Mouse (Mus musculus): ENCODE results near the gene Rcan3. TPM values are rescaled to one million over a fixed set of nuclear protein-coding genes. Genes with fewer than 3 reads are reported as not detected.

Rcan3 gene
- polyA plus RNA-seq, 1 experiment from 2014 or later, result 14.9 TPM

GRCm38 (mm10) chr4:135434395-135434789, 739 bp upstream of the Rcan3 start:
- Histone ChIP-seq H3K4me3 (replicated peaks) (peak overlapping the region; percentile 79), H3K9ac (peak overlapping the region; percentile 63), H3K27me3 (replicated peaks) (no peaks in the 10 kb centered on the region), H3K27ac (peak overlapping the region; percentile 77), H3K4me2 (replicated peaks) (peak overlapping the region; percentile 95), H3K9me3 (no peaks in the 10 kb centered on the region), H3K36me3 (no peaks in the 10 kb centered on the region), H3K4me1 (replicated peaks) (peaks cover 15% of the 10 kb centered on the region)
- WGBS, result 13% methylated on average over 11 of the region's 11 CpGs
- peak; percentile 1; the same call in 1 of the 2 replicates for ATAC-seq

DNA sequence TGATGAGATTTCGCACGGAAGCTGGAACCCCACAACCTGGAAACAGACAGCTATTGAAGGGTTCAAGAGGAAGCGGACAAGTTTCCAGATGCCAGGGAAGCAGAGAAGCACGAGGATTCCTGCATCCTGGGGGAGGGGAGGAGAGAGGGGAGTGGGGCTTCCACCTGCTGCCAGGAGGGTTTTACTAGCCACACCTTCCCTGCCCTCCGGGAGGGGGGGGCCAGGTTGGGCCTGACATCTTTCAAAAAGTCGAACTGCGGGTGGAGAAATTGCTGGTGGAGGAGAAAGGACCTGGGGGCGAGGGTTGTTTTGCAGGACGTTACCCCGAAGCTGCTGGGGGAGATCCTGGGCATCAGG, 589 bp downstream of the Rcan3 start:
- no peaks in the 10 kb centered on the region for H3K36me3 ChIP-seq
- WGBS, result 9% methylated on average over 10 of the region's 10 CpGs
- H3K4me3 ChIP-seq (replicated peaks), result peak overlapping the region; percentile 79
- H3K27me3 ChIP-seq (replicated peaks), result no peaks in the 10 kb centered on the region
- peak overlapping the region; percentile 95 for H3K4me2 ChIP-seq (replicated peaks)
- peak overlapping the region; percentile 85 for H3K9ac ChIP-seq
- 0 out of 2 replicates have a peak, but pooled peaks have one; percentile 1 for ATAC-seq
- peak overlapping the region; percentile 57 for H3K27ac ChIP-seq
- H3K4me1 ChIP-seq (replicated peaks), result peaks cover 15% of the 10 kb centered on the region
- H3K9me3 ChIP-seq, result no peaks in the 10 kb centered on the region

DNA sequence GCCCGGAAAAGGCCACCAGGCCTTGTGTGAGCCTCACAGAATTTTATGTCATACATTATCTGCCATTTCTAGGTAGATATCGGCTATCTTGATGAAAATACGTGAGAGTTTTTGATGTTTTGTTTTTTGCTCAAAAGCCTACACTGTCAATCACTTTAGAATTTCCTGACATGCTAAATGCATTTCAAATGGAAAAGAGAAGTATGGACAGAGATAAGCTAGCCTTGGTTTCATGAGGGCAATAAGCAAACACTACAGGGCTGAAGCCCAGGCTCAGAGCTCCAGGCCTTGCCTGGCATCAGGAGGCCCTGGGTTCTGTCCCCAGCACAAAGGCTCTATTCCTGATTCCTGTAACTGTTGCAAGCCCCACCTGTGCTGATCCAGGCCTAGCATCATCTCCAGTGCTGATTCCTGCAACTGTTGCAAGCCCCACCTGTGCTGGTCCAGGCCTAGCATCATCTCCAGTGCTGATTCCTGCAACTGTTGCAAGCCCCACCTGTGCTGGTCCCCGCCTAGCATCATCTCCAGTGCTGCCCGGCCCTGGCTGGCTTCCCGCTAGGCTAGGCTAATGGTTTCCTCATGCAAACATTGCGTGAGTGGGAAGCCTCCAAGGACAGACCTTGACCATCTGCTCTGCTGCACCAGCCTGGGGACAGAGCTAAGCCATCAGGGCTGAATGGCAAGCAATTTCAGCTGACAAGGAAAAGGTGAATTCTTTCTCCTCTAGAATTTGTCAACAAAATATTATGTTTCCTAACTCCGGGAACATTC, 3.5 kb downstream of the Rcan3 start:
- no peaks in the 10 kb centered on the region for H3K27me3 ChIP-seq (replicated peaks)
- H3K4me2 ChIP-seq (replicated peaks), result no peak overlapping the region
- no peak overlapping the region for H3K27ac ChIP-seq
- 76% methylated on average over 8 of the region's 8 CpGs for WGBS
- no peak overlapping the region for H3K4me3 ChIP-seq (replicated peaks)
- ATAC-seq, result no peak
- peaks cover 15% of the 10 kb centered on the region for H3K4me1 ChIP-seq (replicated peaks)
- H3K9me3 ChIP-seq, result no peaks in the 10 kb centered on the region
- no peak overlapping the region for H3K9ac ChIP-seq
- no peaks in the 10 kb centered on the region for H3K36me3 ChIP-seq

DNA sequence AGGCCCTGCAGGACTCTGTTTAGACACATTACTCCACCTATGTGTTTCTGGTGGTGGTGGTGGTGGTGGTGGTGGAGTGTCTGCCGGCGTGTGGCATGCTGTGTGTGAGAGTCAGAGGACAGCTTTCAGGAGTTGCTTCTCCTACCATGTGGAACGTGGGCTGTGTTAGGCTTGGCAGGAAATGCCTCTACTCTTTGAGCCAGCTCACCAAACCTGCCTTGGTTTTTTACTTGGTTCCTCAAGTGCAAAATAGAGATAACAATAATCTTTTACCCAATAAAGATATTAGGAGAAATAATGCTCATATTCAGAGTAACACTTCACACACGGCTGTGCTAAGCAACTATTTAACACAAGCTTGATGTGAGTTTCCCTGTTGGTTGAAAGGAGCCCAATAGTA, 4.3 kb downstream of the Rcan3 start:
- H3K4me3 ChIP-seq (replicated peaks), result no peak overlapping the region
- no peaks in the 10 kb centered on the region for H3K27me3 ChIP-seq (replicated peaks)
- ATAC-seq, result no peak
- no peak overlapping the region for H3K9ac ChIP-seq
- peaks cover 11% of the 10 kb centered on the region for H3K4me1 ChIP-seq (replicated peaks)
- H3K27ac ChIP-seq, result no peak overlapping the region
- no peaks in the 10 kb centered on the region for H3K36me3 ChIP-seq
- H3K9me3 ChIP-seq, result no peaks in the 10 kb centered on the region
- H3K4me2 ChIP-seq (replicated peaks), result no peak overlapping the region
- WGBS, result 80% methylated on average over 4 of the region's 4 CpGs

GRCm38 (mm10) chr4:135426587-135426986, 7.1 kb downstream of the Rcan3 start:
- Histone ChIP-seq H3K4me2 (replicated peaks) (no peak overlapping the region), H3K36me3 (no peaks in the 10 kb centered on the region), H3K4me3 (replicated peaks) (no peak overlapping the region), H3K27ac (no peak overlapping the region), H3K27me3 (replicated peaks) (no peaks in the 10 kb centered on the region), H3K9me3 (no peaks in the 10 kb centered on the region), H3K9ac (no peak overlapping the region), H3K4me1 (replicated peaks) (no peaks in the 10 kb centered on the region)
- ATAC-seq, result no peak
- 94% methylated on average over 7 of the region's 7 CpGs for WGBS

GRCm38 (mm10) chr4:135425625-135426024, 8.0 kb downstream of the Rcan3 start:
- Histone ChIP-seq H3K27me3 (replicated peaks) (no peaks in the 10 kb centered on the region), H3K4me1 (replicated peaks) (no peaks in the 10 kb centered on the region), H3K4me3 (replicated peaks) (no peak overlapping the region), H3K9ac (no peak overlapping the region), H3K27ac (no peak overlapping the region), H3K4me2 (replicated peaks) (no peak overlapping the region), H3K9me3 (no peaks in the 10 kb centered on the region), H3K36me3 (no peaks in the 10 kb centered on the region)
- ATAC-seq, result no peak
- WGBS, result 69% methylated on average over 9 of the region's 9 CpGs

GRCm38 (mm10) chr4:135420961-135421360, 12.7 kb downstream of the Rcan3 start:
- Histone ChIP-seq H3K27ac (no peak overlapping the region), H3K9ac (no peak overlapping the region), H3K27me3 (replicated peaks) (no peaks in the 10 kb centered on the region), H3K4me2 (replicated peaks) (no peak overlapping the region), H3K4me1 (replicated peaks) (no peaks in the 10 kb centered on the region), H3K36me3 (peaks cover 4% of the 10 kb centered on the region; the same call in 1 of the 2 replicates), H3K4me3 (replicated peaks) (no peak overlapping the region), H3K9me3 (no peaks in the 10 kb centered on the region)
- no peak for ATAC-seq
- 92% methylated on average over 13 of the region's 13 CpGs for WGBS

- H3K4me2 ChIP-seq (replicated peaks), result no peak overlapping the region
- H3K9me3 ChIP-seq, result no peaks in the 10 kb centered on the region
- H3K4me3 ChIP-seq (replicated peaks), result no peak overlapping the region
- H3K9ac ChIP-seq, result no peak overlapping the region
- 79% methylated on average over 11 of the region's 11 CpGs for WGBS
- H3K36me3 ChIP-seq, result peaks cover 4% of the 10 kb centered on the region; the same call in 1 of the 2 replicates
- H3K27me3 ChIP-seq (replicated peaks), result no peaks in the 10 kb centered on the region
- H3K27ac ChIP-seq, result no peak overlapping the region
- ATAC-seq, result no peak
- no peaks in the 10 kb centered on the region for H3K4me1 ChIP-seq (replicated peaks)
These were observed 13.2 kb downstream of the Rcan3 start for GRCm38 (mm10) chr4:135420416-135420815.

DNA sequence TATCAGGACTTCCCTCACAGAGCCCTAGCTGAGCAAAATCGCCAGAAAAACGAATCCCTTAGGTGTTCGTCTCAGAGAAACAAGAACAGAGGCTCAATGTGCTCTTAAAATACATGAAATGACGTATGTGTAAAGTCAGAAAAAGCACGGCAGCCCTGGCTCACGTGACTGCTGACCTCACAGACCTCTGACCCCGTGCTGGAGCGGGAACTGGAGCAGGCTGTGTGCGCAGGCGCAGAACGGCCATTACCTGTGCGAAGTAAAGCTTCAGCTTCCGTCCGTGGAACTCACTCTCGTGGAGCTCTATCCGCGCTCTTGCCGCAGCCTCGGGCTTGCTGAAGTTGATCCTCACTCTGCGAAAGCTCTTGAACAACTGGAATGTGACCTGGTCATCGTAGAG, 13.7 kb downstream of the Rcan3 start:
- no peaks in the 10 kb centered on the region for H3K9me3 ChIP-seq
- H3K27me3 ChIP-seq (replicated peaks), result no peaks in the 10 kb centered on the region
- no peaks in the 10 kb centered on the region for H3K4me1 ChIP-seq (replicated peaks)
- no peak overlapping the region for H3K4me3 ChIP-seq (replicated peaks)
- peaks cover 4% of the 10 kb centered on the region; the same call in 1 of the 2 replicates for H3K36me3 ChIP-seq
- H3K27ac ChIP-seq, result no peak overlapping the region
- no peak overlapping the region for H3K9ac ChIP-seq
- ATAC-seq, result no peak
- no peak overlapping the region for H3K4me2 ChIP-seq (replicated peaks)
- 83% methylated on average over 21 of the region's 21 CpGs for WGBS

DNA sequence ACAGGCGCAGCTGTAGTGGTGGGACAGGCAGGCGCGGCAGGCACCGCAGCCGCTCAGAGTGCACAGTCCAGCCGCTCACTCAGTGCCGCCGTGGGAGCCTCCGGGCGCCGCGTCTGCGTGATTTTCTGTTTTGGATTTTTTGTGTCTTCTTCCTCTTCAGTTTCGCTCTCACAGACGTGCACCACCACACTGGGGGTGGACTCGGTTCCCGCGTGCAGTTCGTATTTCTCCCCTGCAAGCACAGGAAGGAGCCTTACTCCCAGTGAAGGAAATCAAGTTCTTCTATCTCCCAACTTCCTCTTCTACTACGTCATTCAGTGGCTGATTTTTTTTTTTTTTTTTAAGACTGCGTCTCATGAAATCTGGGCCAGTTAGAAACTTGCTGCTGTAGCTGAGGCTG, 17.3 kb downstream of the Rcan3 start:
- WGBS, result 86% methylated on average over 21 of the region's 21 CpGs
- no peak overlapping the region for H3K9ac ChIP-seq
- H3K27ac ChIP-seq, result no peak overlapping the region
- no peak overlapping the region for H3K4me2 ChIP-seq (replicated peaks)
- no peak overlapping the region for H3K4me3 ChIP-seq (replicated peaks)
- no peaks in the 10 kb centered on the region for H3K9me3 ChIP-seq
- no peaks in the 10 kb centered on the region for H3K27me3 ChIP-seq (replicated peaks)
- H3K4me1 ChIP-seq (replicated peaks), result no peaks in the 10 kb centered on the region
- ATAC-seq, result no peak
- H3K36me3 ChIP-seq, result peaks cover 4% of the 10 kb centered on the region; the same call in 1 of the 2 replicates

DNA sequence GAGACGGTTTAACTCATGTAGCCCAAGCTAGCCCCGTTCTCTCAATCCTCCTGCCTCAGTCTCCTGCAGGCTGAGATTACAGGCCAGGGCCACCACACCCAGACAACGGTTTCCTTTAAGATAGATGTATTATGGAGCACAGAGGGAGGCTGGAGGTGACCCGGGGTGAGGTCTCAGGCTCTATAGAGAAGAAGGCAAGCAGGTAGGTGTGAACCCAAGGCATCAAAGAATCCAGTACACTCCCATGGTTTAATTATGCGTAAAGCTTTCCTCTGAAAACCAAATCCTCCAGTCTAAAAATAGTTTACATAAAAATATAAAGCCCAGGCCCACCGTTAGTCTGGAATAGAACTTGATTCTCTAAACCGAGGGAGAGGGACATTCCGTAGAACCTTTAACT, 20.2 kb downstream of the Rcan3 start:
- 73% methylated on average over 8 of the region's 8 CpGs for WGBS
- no peaks in the 10 kb centered on the region for H3K27me3 ChIP-seq (replicated peaks)
- no peak overlapping the region for H3K27ac ChIP-seq
- no peaks in the 10 kb centered on the region for H3K9me3 ChIP-seq
- no peaks in the 10 kb centered on the region for H3K4me1 ChIP-seq (replicated peaks)
- H3K4me2 ChIP-seq (replicated peaks), result no peak overlapping the region
- ATAC-seq, result no peak
- no peak overlapping the region for H3K4me3 ChIP-seq (replicated peaks)
- peaks cover 4% of the 10 kb centered on the region; the same call in 1 of the 2 replicates for H3K36me3 ChIP-seq
- no peak overlapping the region for H3K9ac ChIP-seq

DNA sequence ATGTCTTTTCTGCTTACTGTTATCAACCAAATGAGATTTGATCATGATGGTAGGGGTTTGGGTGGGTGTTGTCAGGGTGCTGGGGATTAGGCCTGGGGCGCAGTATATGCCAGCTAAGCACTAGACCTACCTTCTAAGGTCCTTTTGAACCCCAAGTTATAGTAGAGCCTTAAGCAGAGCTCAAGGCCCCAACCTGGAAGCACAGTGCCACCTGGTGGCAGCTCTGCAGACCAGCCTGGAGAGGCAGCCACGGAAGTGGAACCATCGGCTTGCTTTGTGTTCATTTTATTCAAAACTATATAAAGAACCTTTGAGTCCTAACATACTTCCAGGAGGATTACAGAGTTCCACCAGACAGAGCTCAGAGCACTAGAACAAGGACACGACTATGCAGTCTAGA, 22.0 kb downstream of the Rcan3 start:
- Histone ChIP-seq H3K27me3 (replicated peaks) (no peaks in the 10 kb centered on the region), H3K9ac (no peak overlapping the region), H3K4me1 (replicated peaks) (no peaks in the 10 kb centered on the region), H3K27ac (no peak overlapping the region), H3K4me3 (replicated peaks) (no peak overlapping the region), H3K9me3 (no peaks in the 10 kb centered on the region), H3K36me3 (no peaks in the 10 kb centered on the region), H3K4me2 (replicated peaks) (no peak overlapping the region)
- ATAC-seq, result no peak
- WGBS, result 34% methylated on average over 4 of the region's 4 CpGs

DNA sequence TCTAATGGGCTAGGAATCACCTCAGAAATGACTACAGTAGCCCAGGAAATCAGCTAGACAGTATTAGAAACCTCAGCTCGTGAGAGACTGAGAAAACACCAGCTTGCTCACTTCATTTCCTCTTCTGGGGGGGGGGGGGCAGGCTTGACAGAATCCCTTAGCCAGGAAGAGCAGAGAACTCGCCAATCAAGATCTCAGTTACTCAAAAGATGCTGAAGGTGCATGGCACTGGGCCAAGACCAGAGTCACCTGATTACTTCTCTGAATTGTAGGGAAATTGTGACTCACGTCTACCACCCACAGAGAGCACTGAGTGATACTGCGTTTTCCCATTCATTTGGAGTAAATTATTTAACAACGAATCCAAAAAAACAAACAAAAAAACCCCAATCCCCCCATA, 27.5 kb downstream of the Rcan3 start:
- no peaks in the 10 kb centered on the region for H3K27me3 ChIP-seq (replicated peaks)
- no peaks in the 10 kb centered on the region for H3K9me3 ChIP-seq
- no peak overlapping the region for H3K9ac ChIP-seq
- no peaks in the 10 kb centered on the region for H3K4me1 ChIP-seq (replicated peaks)
- no peak overlapping the region for H3K4me3 ChIP-seq (replicated peaks)
- H3K36me3 ChIP-seq, result no peaks in the 10 kb centered on the region
- 56% methylated on average over 5 of the region's 5 CpGs for WGBS
- H3K27ac ChIP-seq, result no peak overlapping the region
- ATAC-seq, result peak; percentile 49
- no peak overlapping the region for H3K4me2 ChIP-seq (replicated peaks)

All from intestine, embryonic 15.5 days (tissue).